Mouse (Mus musculus) lung, adult 2 months (tissue): ENCODE measurements around the gene Bend5.

ENCODE experiments used
- CTCF ChIP-seq: fragments of 200-500 bp; IDR thresholded peaks from 2 replicates; pipeline ENCODE4 v1.5.1; 2011; ENCODE audit warnings: mild to moderate bottlenecking, low read length, control low read depth; ENCODE audit not compliant: insufficient read depth
- POLR2A ChIP-seq: fragments of 200-500 bp; IDR thresholded peaks from 2 replicates; pipeline ENCODE4 v1.6.1; 2011; ENCODE audit warnings: low read depth, mild to moderate bottlenecking, control low read depth, low read length, borderline replicate concordance; ENCODE audit errors: extremely low read depth

- TF ChIP-seq CTCF (no peak), POLR2A (no peak)
These were observed 57.7 kb downstream of the Bend5 start for GRCm38 (mm10) chr4:111472511-111472910.
